Mouse (Mus musculus): ENCODE results near the gene Snx18.

DNA sequence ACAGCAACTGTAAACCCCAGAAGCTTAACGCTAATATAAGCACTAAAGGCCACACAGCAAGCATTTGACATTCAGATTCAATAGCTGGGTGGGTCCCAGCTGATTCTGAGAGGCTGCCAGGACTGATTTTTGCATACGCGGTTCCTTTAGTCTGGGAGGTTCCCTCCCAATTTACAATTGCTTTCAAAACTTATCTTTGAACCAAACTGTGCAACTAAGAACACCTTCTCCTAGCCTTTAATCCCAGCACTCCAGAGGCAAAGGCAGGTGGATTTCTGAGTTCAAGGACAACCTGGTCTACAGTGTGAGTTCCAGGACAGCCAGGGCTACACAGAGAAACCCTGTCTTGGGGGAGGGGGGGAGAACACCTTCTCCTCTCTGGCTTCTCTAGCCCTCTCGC, 10.5 kb downstream of the Snx18 start:
- TF ChIP-seq MAX (IDR thresholded peaks at IDR 0.05; ENCODE audit: low read depth), result no peak
- no peak for TF ChIP-seq E2F4 (IDR thresholded peaks at IDR 0.05; ENCODE audit: insufficient read depth)
- TF ChIP-seq POLR2A (IDR thresholded peaks at IDR 0.05; ENCODE audit: insufficient read length, low read depth), result no peak
- no peak for TF ChIP-seq MYOD1 (IDR thresholded peaks at IDR 0.05; ENCODE audit: control insufficient read depth in 1 of 3, insufficient read length in 2 of 3, low read depth in 2 of 3)
- TF ChIP-seq TCF12 (IDR thresholded peaks at IDR 0.05; ENCODE audit: insufficient read depth, poor library complexity, severe bottlenecking), result no peak
